Mouse (Mus musculus) lung, postnatal 0 days (tissue): ENCODE data around the gene Glyatl3. TPM values are rescaled to one million over a fixed set of nuclear protein-coding genes. Genes with fewer than 3 reads are reported as not detected.

Experiments used
- ATAC-seq: fragments of 200-750 bp; cut with Nextera tagmentation; 2 replicates; pipeline ENCODE4 v1.8.0; 2017; ENCODE audit warnings: moderate library complexity
- DNase-seq: peaks from one replicate; pipeline ENCODE4 v3.0.0-alpha.2; 2016; ENCODE audit warnings: low spot score
- H3K27ac ChIP-seq: fragments of 300-500 bp; sonication (generic); 2 replicates; pipeline ENCODE4 v1.5.1; 2014; ENCODE audit warnings: antibody characterized with exemption, mild to moderate bottlenecking, low read length, mixed read lengths
- H3K27me3 ChIP-seq: fragments of 300-500 bp; sonication (generic); replicated peaks from 2 replicates; pipeline ENCODE4 v1.6.1; 2014; ENCODE audit warnings: low read length, mixed read lengths; ENCODE audit not compliant: insufficient read depth
- H3K36me3 ChIP-seq: fragments of 300-500 bp; sonication (generic); 2 replicates; pipeline ENCODE4 v1.6.1; 2014; ENCODE audit warnings: low read length, mixed read lengths; ENCODE audit not compliant: insufficient read depth
- H3K4me1 ChIP-seq: fragments of 300-500 bp; sonication (generic); 2 replicates; pipeline ENCODE4 v1.6.1; 2014; ENCODE audit warnings: antibody characterized with exemption, low read depth, low read length, mixed read lengths; ENCODE audit not compliant: insufficient read depth
- H3K4me2 ChIP-seq: fragments of 300-500 bp; sonication (generic); replicated peaks from 2 replicates; pipeline ENCODE4 v1.6.1; 2014; ENCODE audit warnings: low read depth, mild to moderate bottlenecking, low read length, moderate library complexity, mixed read lengths
- H3K4me3 ChIP-seq: fragments of 300-500 bp; sonication (generic); 2 replicates; pipeline ENCODE4 v1.5.1; 2014; ENCODE audit warnings: low read depth, low read length
- H3K9ac ChIP-seq: fragments of 300-500 bp; sonication (generic); replicated peaks from 2 replicates; pipeline ENCODE4 v1.6.1; 2014; ENCODE audit warnings: low read depth, mild to moderate bottlenecking
- H3K9me3 ChIP-seq: fragments of 300-500 bp; sonication (generic); 2 replicates; pipeline ENCODE4 v1.6.1; 2016; ENCODE audit warnings: low read length, mixed read lengths
- CTCF ChIP-seq: IDR thresholded peaks from 2 replicates; pipeline ENCODE4 v1.5.1; 2016; ENCODE audit warnings: antibody characterized with exemption, mild to moderate bottlenecking
- EP300 ChIP-seq: IDR thresholded peaks from 2 replicates; pipeline ENCODE4 v1.6.1; 2016; ENCODE audit warnings: antibody characterized with exemption, mild to moderate bottlenecking, control low read depth
- WGBS: fragments of 180-500 bp; shearing (Covaris S2); extraction: QIAGEN DNeasy Blood & Tissue Kit; methylation state at CpG from one replicate; pipeline ENCODE4 v1.1.7; 2014; 5-methylcytosine and 5-hydroxymethylcytosine counted together
- polyA plus RNA-seq: library from polyadenylated mRNA; unstranded; fragments of >200 nt; fragmentation: Nextera tagmentation; extraction: Ambion mirVana; gene quantifications from 2 replicates; pipeline ENCODE4 v1.2.1, GENCODE M21; 2015

The Glyatl3 gene
- polyA plus RNA-seq, 1 experiment from 2014 or later = not detected

DNA sequence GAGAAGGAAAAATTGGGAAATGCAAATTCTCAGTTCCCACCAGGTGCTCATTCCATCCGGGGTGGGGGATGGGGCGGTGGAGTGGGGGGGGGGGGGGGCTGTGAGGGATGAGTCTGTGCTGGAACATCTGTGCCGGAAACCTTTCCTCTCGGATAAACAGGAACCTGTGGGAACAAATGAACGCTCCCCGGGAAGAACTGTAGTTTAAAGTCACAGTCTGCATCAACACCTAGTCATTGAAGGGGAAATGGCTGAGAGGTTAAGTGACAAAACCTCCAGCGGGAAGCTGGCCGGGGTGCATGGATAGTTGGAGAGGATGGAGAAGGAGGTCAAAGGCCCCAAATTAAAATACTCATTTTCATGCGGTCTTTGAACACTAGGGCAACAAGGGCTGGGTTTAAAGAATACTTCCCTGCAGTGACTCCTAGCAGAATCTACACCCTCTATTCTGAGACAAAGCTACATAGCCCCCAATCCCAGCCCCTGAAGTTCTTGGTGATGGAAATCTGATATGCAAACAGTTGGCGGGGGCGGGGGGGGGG, 10.0 kb downstream of the Glyatl3 start:
- Histone ChIP-seq H3K9ac (no peak overlapping the region), H3K4me3 (no peak overlapping the region)

DNA sequence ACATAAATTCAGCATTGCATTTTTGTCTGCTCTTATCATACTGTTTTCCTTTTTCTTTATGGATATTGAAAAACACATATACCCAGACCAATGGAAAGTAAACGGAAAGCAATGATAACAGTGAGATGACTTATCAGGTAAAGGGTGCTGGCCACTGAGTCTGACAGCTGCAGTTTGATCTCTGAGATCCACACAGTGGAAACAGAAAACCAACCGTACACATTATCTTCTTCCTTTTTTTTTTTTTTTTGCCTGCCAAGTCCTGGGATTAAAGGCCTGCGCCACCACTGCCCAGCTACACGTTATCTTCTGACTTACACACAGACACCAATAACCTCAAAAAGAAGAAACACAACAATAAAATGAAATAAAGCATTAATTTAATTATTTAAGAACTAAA, 10.8 kb downstream of the Glyatl3 start:
- H3K36me3 ChIP-seq = no peaks in the 10 kb centered on the region
- H3K4me3 ChIP-seq = no peak overlapping the region
- H3K4me2 ChIP-seq = no peak overlapping the region
- TF ChIP-seq EP300 (no peak), CTCF (no peak)
- no peak overlapping the region for H3K9ac ChIP-seq
- 43% methylated on average over 4 of the region's 4 CpGs for WGBS
- H3K4me1 ChIP-seq = no peaks in the 10 kb centered on the region
- H3K27ac ChIP-seq = no peak overlapping the region
- H3K27me3 ChIP-seq = no peaks in the 10 kb centered on the region
- H3K9me3 ChIP-seq = no peaks in the 10 kb centered on the region
- DNase-seq (no peak), ATAC-seq (no peak)

More for the DNA sequence above, 10.0 kb downstream of the Glyatl3 start:
- H3K4me1 ChIP-seq = no peaks in the 10 kb centered on the region
- ATAC-seq (peak; percentile 21; the same call in 1 of the 2 replicates), DNase-seq (peak; percentile 9)
- TF ChIP-seq EP300 = no peak
- TF ChIP-seq CTCF = no peak
- no peak overlapping the region for H3K4me2 ChIP-seq
- WGBS = 7% methylated on average over 10 of the region's 11 CpGs
- H3K9me3 ChIP-seq = no peaks in the 10 kb centered on the region
- no peaks in the 10 kb centered on the region for H3K27me3 ChIP-seq
- no peak overlapping the region for H3K27ac ChIP-seq
- H3K36me3 ChIP-seq = no peaks in the 10 kb centered on the region

DNA sequence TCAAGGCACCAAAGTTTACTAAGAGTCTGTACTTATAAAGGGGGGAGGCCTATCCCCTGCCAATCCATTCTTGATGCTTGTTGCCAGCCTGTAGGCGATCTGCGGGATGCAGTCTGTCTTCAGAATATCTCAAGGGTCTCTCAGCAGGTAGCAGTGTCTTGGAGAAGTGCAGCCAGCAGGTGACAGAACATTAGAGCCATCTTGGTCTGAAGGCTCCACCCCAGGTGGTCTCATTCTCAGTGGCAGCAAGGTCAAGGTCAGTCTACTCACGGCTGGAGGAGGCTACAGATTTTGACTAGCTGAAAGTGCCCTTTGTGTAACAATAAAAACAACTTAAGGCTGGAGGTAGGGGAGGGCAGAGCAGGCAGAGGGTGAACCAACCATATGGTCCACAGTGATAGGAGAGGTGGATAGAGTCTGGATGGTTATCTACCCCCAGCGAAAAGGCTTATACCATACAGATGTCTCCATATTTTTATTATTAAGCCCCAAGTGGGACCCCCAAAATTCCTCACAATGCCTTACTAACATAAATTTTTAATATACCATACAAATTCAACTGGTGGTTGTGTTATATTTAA, 14.3 kb downstream of the Glyatl3 start:
- DNase-seq (no peak), ATAC-seq (no peak)
- no peak overlapping the region for H3K27ac ChIP-seq
- 56% methylated on average over 4 of the region's 4 CpGs for WGBS
- no peaks in the 10 kb centered on the region for H3K36me3 ChIP-seq
- no peaks in the 10 kb centered on the region for H3K4me1 ChIP-seq
- no peak overlapping the region for H3K9ac ChIP-seq
- TF ChIP-seq EP300 (no peak), CTCF (no peak)
- H3K27me3 ChIP-seq = no peaks in the 10 kb centered on the region
- H3K4me2 ChIP-seq = no peak overlapping the region
- no peaks in the 10 kb centered on the region for H3K9me3 ChIP-seq
- no peak overlapping the region for H3K4me3 ChIP-seq

DNA sequence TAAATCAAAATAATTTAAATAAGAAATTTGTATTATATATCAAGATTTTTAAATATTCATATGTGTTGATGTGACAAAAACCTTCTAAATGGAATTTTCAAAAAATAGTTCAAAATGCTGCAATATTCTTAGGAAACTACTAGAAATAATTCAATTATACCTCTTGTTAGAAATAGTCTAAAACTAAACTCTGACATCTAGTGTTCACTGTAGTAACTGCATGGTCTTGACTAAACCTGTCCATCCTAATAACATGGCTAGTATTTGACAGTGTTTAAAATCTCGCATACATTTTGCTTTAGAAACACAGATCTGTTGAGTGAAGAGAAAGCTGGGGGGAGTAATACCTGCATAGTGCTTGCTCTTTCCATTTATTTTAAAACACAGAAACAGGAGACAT, 17.3 kb downstream of the Glyatl3 start:
- Histone ChIP-seq H3K27me3 (no peaks in the 10 kb centered on the region), H3K9me3 (no peaks in the 10 kb centered on the region), H3K36me3 (no peaks in the 10 kb centered on the region), H3K4me1 (no peaks in the 10 kb centered on the region), H3K27ac (no peak overlapping the region), H3K4me3 (no peak overlapping the region), H3K9ac (no peak overlapping the region), H3K4me2 (no peak overlapping the region)
- WGBS = 63% methylated on average over 1 of the region's 1 CpGs
- DNase-seq (peak; percentile 54), ATAC-seq (no peak)
- no peak for TF ChIP-seq EP300
- TF ChIP-seq CTCF = peak; percentile 72

DNA sequence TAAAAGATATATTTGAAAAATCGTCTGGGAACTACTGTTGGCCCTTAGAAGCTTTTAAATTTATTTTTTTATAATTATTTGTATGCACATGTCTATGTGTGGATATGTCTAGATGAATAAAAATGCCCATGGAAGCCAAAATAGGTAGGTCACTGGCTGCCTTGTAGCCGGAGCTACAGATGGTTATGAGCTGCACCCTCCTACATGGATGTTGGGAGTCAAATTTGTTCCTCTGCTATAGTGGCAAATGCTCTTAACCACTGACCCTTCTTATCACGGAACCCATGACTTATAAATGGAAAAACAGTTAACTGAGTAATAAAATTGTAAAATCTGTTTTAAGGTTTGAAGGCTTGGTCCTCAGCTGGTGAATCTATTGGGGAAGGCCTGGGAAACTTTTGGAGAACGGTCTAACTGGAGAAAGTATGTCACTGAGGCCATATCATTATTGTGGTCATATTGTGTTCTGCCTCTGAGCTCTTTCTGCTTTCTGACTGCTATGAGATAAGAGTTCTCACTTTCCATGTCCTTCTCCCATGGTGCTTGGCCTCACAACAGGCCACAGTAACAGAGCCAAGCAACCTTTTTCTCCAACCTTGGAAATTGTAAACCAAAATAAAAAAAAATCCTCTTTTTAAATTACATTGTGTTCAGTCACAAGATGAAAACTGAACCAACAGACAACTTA, 26.2 kb downstream of the Glyatl3 start:
- H3K27me3 ChIP-seq = no peaks in the 10 kb centered on the region
- TF ChIP-seq EP300 (no peak), CTCF (no peak)
- H3K9me3 ChIP-seq = no peaks in the 10 kb centered on the region
- ATAC-seq = no peak
- no peak overlapping the region for H3K9ac ChIP-seq
- no peak overlapping the region for H3K4me3 ChIP-seq
- no peak for DNase-seq
- H3K4me2 ChIP-seq = no peak overlapping the region
- H3K4me1 ChIP-seq = no peaks in the 10 kb centered on the region
- no peaks in the 10 kb centered on the region for H3K36me3 ChIP-seq
- no peak overlapping the region for H3K27ac ChIP-seq
- WGBS = 73% methylated on average over 4 of the region's 4 CpGs

DNA sequence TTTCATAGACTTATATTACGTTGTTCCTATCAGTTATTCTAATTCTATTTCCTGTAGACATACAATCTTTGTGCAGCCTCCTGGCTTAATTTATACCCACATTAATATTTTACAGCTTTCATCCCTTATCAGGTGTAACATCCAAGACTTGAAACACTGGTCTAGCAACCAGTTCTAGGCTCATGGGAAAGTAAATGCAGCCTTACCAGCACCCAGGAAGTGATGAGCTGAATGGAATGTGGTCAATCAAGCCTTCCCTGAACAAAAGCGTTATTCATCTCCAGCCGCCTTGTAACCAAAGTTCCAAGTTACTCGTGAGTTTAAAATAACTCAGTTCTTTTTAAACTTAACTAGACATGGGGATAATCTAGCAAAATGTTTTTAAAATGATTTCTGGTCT, 29.0 kb downstream of the Glyatl3 start:
- Histone ChIP-seq H3K9ac (no peak overlapping the region), H3K36me3 (no peaks in the 10 kb centered on the region), H3K4me2 (no peak overlapping the region), H3K27ac (no peak overlapping the region), H3K9me3 (no peaks in the 10 kb centered on the region), H3K4me1 (no peaks in the 10 kb centered on the region), H3K27me3 (no peaks in the 10 kb centered on the region), H3K4me3 (no peak overlapping the region)
- 53% methylated on average over 4 of the region's 4 CpGs for WGBS
- TF ChIP-seq EP300 (no peak), CTCF (no peak)
- ATAC-seq = no peak
- no peak for DNase-seq
